Mouse (Mus musculus): ENCODE measurements around the gene Ccser1. TPM values are rescaled to one million over a fixed set of nuclear protein-coding genes. Genes with fewer than 3 reads are reported as not detected.

Ccser1 gene
- polyA plus RNA-seq, 1 experiment from 2014 or later = 6.7 TPM

- no peak for ATAC-seq (ENCODE audit: low read depth)
- Histone ChIP-seq H3K9me3 (ENCODE audit: control insufficient read depth, low read length) (no peaks in the 10 kb centered on the region), H3K4me2 (ENCODE audit: low read depth, low read length) (no peak overlapping the region), H3K27me3 (ENCODE audit: control insufficient read depth, insufficient read depth, low read depth, low read length) (no peaks in the 10 kb centered on the region), H3K4me3 (ENCODE audit: low read length) (no peak overlapping the region), H3K27ac (ENCODE audit: low read length) (no peak overlapping the region), H3K4me1 (replicated peaks; ENCODE audit: control insufficient read depth, insufficient read depth, low read length) (peaks cover 8% of the 10 kb centered on the region), H3K9ac (ENCODE audit: low read length) (no peak overlapping the region), H3K36me3 (ENCODE audit: control insufficient read depth, insufficient read depth, low read length) (no peaks in the 10 kb centered on the region)
- 83% methylated on average over 4 of the region's 4 CpGs for WGBS
Observed at GRCm38 (mm10) chr6:61300441-61300840, 120.3 kb downstream of the Ccser1 start.

GRCm38 (mm10) chr6:61300975-61301374 is 120.9 kb downstream of the Ccser1 start:
- WGBS = 57% methylated on average over 7 of the region's 7 CpGs
- no peak for ATAC-seq (ENCODE audit: low read depth)

GRCm38 (mm10) chr6:61301631-61302030 is 121.5 kb downstream of the Ccser1 start:
- Histone ChIP-seq H3K4me2 (ENCODE audit: low read depth, low read length) (no peak overlapping the region), H3K9ac (ENCODE audit: low read length) (no peak overlapping the region), H3K27ac (ENCODE audit: low read length) (no peak overlapping the region), H3K4me1 (replicated peaks; ENCODE audit: control insufficient read depth, insufficient read depth, low read length) (no peaks in the 10 kb centered on the region), H3K9me3 (ENCODE audit: control insufficient read depth, low read length) (no peaks in the 10 kb centered on the region), H3K27me3 (ENCODE audit: control insufficient read depth, insufficient read depth, low read depth, low read length) (no peaks in the 10 kb centered on the region), H3K4me3 (ENCODE audit: low read length) (no peak overlapping the region), H3K36me3 (ENCODE audit: control insufficient read depth, insufficient read depth, low read length) (no peaks in the 10 kb centered on the region)
- no peak for ATAC-seq (ENCODE audit: low read depth)
- 25% methylated on average over 2 of the region's 2 CpGs for WGBS

More at GRCm38 (mm10) chr6:61300975-61301374, 120.9 kb downstream of the Ccser1 start:
- Histone ChIP-seq H3K4me3 (ENCODE audit: low read length) (no peak overlapping the region), H3K36me3 (ENCODE audit: control insufficient read depth, insufficient read depth, low read length) (no peaks in the 10 kb centered on the region), H3K27me3 (ENCODE audit: control insufficient read depth, insufficient read depth, low read depth, low read length) (no peaks in the 10 kb centered on the region), H3K4me2 (ENCODE audit: low read depth, low read length) (no peak overlapping the region), H3K27ac (ENCODE audit: low read length) (no peak overlapping the region), H3K9me3 (ENCODE audit: control insufficient read depth, low read length) (no peaks in the 10 kb centered on the region), H3K9ac (ENCODE audit: low read length) (no peak overlapping the region), H3K4me1 (replicated peaks; ENCODE audit: control insufficient read depth, insufficient read depth, low read length) (peaks cover 3% of the 10 kb centered on the region)

GRCm38 (mm10) chr6:61311324-61312091 is 131.4 kb downstream of the Ccser1 start:
- 79% methylated on average over 18 of the region's 18 CpGs for WGBS
- Histone ChIP-seq H3K27me3 (ENCODE audit: control insufficient read depth, insufficient read depth, low read depth, low read length) (no peaks in the 10 kb centered on the region), H3K4me2 (ENCODE audit: low read depth, low read length) (no peak overlapping the region), H3K36me3 (ENCODE audit: control insufficient read depth, insufficient read depth, low read length) (no peaks in the 10 kb centered on the region), H3K4me3 (ENCODE audit: low read length) (no peak overlapping the region), H3K9me3 (ENCODE audit: control insufficient read depth, low read length) (no peaks in the 10 kb centered on the region), H3K4me1 (replicated peaks; ENCODE audit: control insufficient read depth, insufficient read depth, low read length) (no peaks in the 10 kb centered on the region), H3K27ac (ENCODE audit: low read length) (no peak overlapping the region), H3K9ac (ENCODE audit: low read length) (no peak overlapping the region)
- no peak for ATAC-seq (ENCODE audit: low read depth)

GRCm38 (mm10) chr6:61315884-61316601 is 135.9 kb downstream of the Ccser1 start:
- Histone ChIP-seq H3K36me3 (ENCODE audit: control insufficient read depth, insufficient read depth, low read length) (no peaks in the 10 kb centered on the region), H3K9ac (ENCODE audit: low read length) (no peak overlapping the region), H3K27ac (ENCODE audit: low read length) (no peak overlapping the region), H3K27me3 (ENCODE audit: control insufficient read depth, insufficient read depth, low read depth, low read length) (no peaks in the 10 kb centered on the region), H3K9me3 (ENCODE audit: control insufficient read depth, low read length) (no peaks in the 10 kb centered on the region), H3K4me3 (ENCODE audit: low read length) (no peak overlapping the region), H3K4me1 (replicated peaks; ENCODE audit: control insufficient read depth, insufficient read depth, low read length) (no peaks in the 10 kb centered on the region), H3K4me2 (ENCODE audit: low read depth, low read length) (no peak overlapping the region)
- 22% methylated on average over 6 of the region's 6 CpGs for WGBS
- ATAC-seq (ENCODE audit: low read depth) = peak; percentile 67; the same call in 1 of the 2 replicates

- Histone ChIP-seq H3K4me1 (replicated peaks; ENCODE audit: control insufficient read depth, insufficient read depth, low read length) (no peaks in the 10 kb centered on the region; the same call in 1 of the 2 replicates), H3K9me3 (ENCODE audit: control insufficient read depth, low read length) (no peaks in the 10 kb centered on the region), H3K36me3 (ENCODE audit: control insufficient read depth, insufficient read depth, low read length) (no peaks in the 10 kb centered on the region), H3K9ac (ENCODE audit: low read length) (no peak overlapping the region), H3K4me2 (ENCODE audit: low read depth, low read length) (no peak overlapping the region), H3K27me3 (ENCODE audit: control insufficient read depth, insufficient read depth, low read depth, low read length) (no peaks in the 10 kb centered on the region), H3K27ac (ENCODE audit: low read length) (no peak overlapping the region), H3K4me3 (ENCODE audit: low read length) (no peak overlapping the region)
- no peak for ATAC-seq (ENCODE audit: low read depth)
- WGBS = 57% methylated on average over 4 of the region's 4 CpGs
Observed at GRCm38 (mm10) chr6:61320842-61321241, 140.7 kb downstream of the Ccser1 start.

GRCm38 (mm10) chr6:61322328-61322727 is 142.2 kb downstream of the Ccser1 start:
- H3K4me3 ChIP-seq (ENCODE audit: low read length) = no peak overlapping the region
- H3K27ac ChIP-seq (ENCODE audit: low read length) = no peak overlapping the region
- H3K9ac ChIP-seq (ENCODE audit: low read length) = no peak overlapping the region
- WGBS = 73% methylated on average over 6 of the region's 6 CpGs
- no peaks in the 10 kb centered on the region for H3K36me3 ChIP-seq (ENCODE audit: control insufficient read depth, insufficient read depth, low read length)
- H3K4me1 ChIP-seq (replicated peaks; ENCODE audit: control insufficient read depth, insufficient read depth, low read length) = no peaks in the 10 kb centered on the region; the same call in 1 of the 2 replicates
- ATAC-seq (ENCODE audit: low read depth) = no peak
- H3K4me2 ChIP-seq (ENCODE audit: low read depth, low read length) = no peak overlapping the region
- H3K27me3 ChIP-seq (ENCODE audit: control insufficient read depth, insufficient read depth, low read depth, low read length) = no peaks in the 10 kb centered on the region
- no peaks in the 10 kb centered on the region for H3K9me3 ChIP-seq (ENCODE audit: control insufficient read depth, low read length)

- WGBS = 67% methylated on average over 2 of the region's 2 CpGs
Observed at GRCm38 (mm10) chr6:61326131-61326530, 146.0 kb downstream of the Ccser1 start.

GRCm38 (mm10) chr6:61328981-61329380 is 148.9 kb downstream of the Ccser1 start:
- no peak overlapping the region for H3K27ac ChIP-seq (ENCODE audit: low read length)
- H3K4me1 ChIP-seq (replicated peaks; ENCODE audit: control insufficient read depth, insufficient read depth, low read length) = no peaks in the 10 kb centered on the region
- H3K36me3 ChIP-seq (ENCODE audit: control insufficient read depth, insufficient read depth, low read length) = no peaks in the 10 kb centered on the region
- H3K4me3 ChIP-seq (ENCODE audit: low read length) = no peak overlapping the region
- ATAC-seq (ENCODE audit: low read depth) = no peak
- H3K4me2 ChIP-seq (ENCODE audit: low read depth, low read length) = no peak overlapping the region
- H3K9me3 ChIP-seq (ENCODE audit: control insufficient read depth, low read length) = no peaks in the 10 kb centered on the region
- H3K27me3 ChIP-seq (ENCODE audit: control insufficient read depth, insufficient read depth, low read depth, low read length) = no peaks in the 10 kb centered on the region
- no peak overlapping the region for H3K9ac ChIP-seq (ENCODE audit: low read length)

More at GRCm38 (mm10) chr6:61326131-61326530, 146.0 kb downstream of the Ccser1 start:
- no peak overlapping the region for H3K9ac ChIP-seq (ENCODE audit: low read length)
- ATAC-seq (ENCODE audit: low read depth) = no peak
- no peaks in the 10 kb centered on the region; the same call in 1 of the 2 replicates for H3K4me1 ChIP-seq (replicated peaks; ENCODE audit: control insufficient read depth, insufficient read depth, low read length)
- no peak overlapping the region for H3K4me2 ChIP-seq (ENCODE audit: low read depth, low read length)
- no peak overlapping the region for H3K27ac ChIP-seq (ENCODE audit: low read length)
- H3K27me3 ChIP-seq (ENCODE audit: control insufficient read depth, insufficient read depth, low read depth, low read length) = no peaks in the 10 kb centered on the region
- no peaks in the 10 kb centered on the region for H3K9me3 ChIP-seq (ENCODE audit: control insufficient read depth, low read length)
- no peaks in the 10 kb centered on the region for H3K36me3 ChIP-seq (ENCODE audit: control insufficient read depth, insufficient read depth, low read length)
- no peak overlapping the region for H3K4me3 ChIP-seq (ENCODE audit: low read length)
